Mouse (Mus musculus): ENCODE results near the gene Gm26620. TPM values are rescaled to one million over a fixed set of nuclear protein-coding genes. Genes with fewer than 3 reads are reported as not detected.

Gene Gm26620
- polyA plus RNA-seq, 1 experiment from 2014 or later: not detected

GRCm38 (mm10) chr1:170876906-170877305 is 8.0 kb upstream of the Gm26620 start:
- ATAC-seq (ENCODE audit: insufficient number of reproducible peaks, low FRiP score, low TSS enrichment, low read depth): no peak
- 96% methylated on average over 5 of the region's 5 CpGs for WGBS
- Histone ChIP-seq H3K9ac (ENCODE audit: low read length) (no peak overlapping the region), H3K4me3 (ENCODE audit: low read depth, low read length) (no peak overlapping the region), H3K4me2 (ENCODE audit: low read depth, severe bottlenecking) (no peak overlapping the region), H3K27me3 (ENCODE audit: control insufficient read depth, insufficient read depth, low read length) (no peaks in the 10 kb centered on the region), H3K9me3 (ENCODE audit: control insufficient read depth, low read length) (no peaks in the 10 kb centered on the region), H3K4me1 (ENCODE audit: control insufficient read depth, insufficient read depth, low read length) (no peaks in the 10 kb centered on the region), H3K36me3 (ENCODE audit: control insufficient read depth, insufficient read depth, low read length) (peaks cover 4% of the 10 kb centered on the region), H3K27ac (replicated peaks; ENCODE audit: low read depth, low read length) (no peak overlapping the region)
- DNase-seq (ENCODE audit: low spot score): no peak

GRCm38 (mm10) chr1:170882915-170883485 is 1.9 kb upstream of the Gm26620 start:
- Histone ChIP-seq H3K9me3 (ENCODE audit: control insufficient read depth, low read length) (no peaks in the 10 kb centered on the region), H3K27ac (replicated peaks; ENCODE audit: low read depth, low read length) (no peak overlapping the region), H3K4me1 (ENCODE audit: control insufficient read depth, insufficient read depth, low read length) (no peaks in the 10 kb centered on the region), H3K36me3 (ENCODE audit: control insufficient read depth, insufficient read depth, low read length) (peaks cover 2% of the 10 kb centered on the region; the same call in 1 of the 2 replicates), H3K27me3 (ENCODE audit: control insufficient read depth, insufficient read depth, low read length) (no peaks in the 10 kb centered on the region), H3K4me3 (ENCODE audit: low read depth, low read length) (no peak overlapping the region), H3K9ac (ENCODE audit: low read length) (no peak overlapping the region), H3K4me2 (ENCODE audit: low read depth, severe bottlenecking) (no peak overlapping the region)
- ATAC-seq (ENCODE audit: insufficient number of reproducible peaks, low FRiP score, low TSS enrichment, low read depth) (no peak), DNase-seq (ENCODE audit: low spot score) (no peak)
- 80% methylated on average over 5 of the region's 5 CpGs for WGBS

DNA sequence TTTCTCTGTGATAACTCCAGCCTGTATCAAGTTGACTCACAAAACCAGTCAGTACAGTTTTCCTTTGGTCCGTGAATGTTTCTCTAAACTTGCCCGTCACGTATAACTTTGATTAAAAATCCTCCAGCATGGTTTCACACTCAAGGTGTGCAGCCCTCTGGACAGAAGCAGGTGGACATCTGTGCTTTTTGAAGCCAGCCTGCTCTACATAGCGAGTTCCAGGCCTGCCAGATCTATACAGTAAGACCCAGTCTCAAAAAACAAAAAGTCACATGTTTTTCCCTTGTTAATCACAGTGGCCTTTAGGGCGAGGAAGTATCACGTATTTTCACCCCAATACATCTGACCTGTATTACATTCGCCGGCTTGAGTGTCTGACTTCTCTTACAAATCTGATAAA is 475 bp upstream of the Gm26620 start:
- no peaks in the 10 kb centered on the region for H3K4me1 ChIP-seq (ENCODE audit: control insufficient read depth, insufficient read depth, low read length)
- ATAC-seq (ENCODE audit: insufficient number of reproducible peaks, low FRiP score, low TSS enrichment, low read depth) (no peak), DNase-seq (ENCODE audit: low spot score) (no peak)
- H3K27ac ChIP-seq (replicated peaks; ENCODE audit: low read depth, low read length): no peak overlapping the region
- H3K4me3 ChIP-seq (ENCODE audit: low read depth, low read length): peak overlapping the region; percentile 95
- H3K27me3 ChIP-seq (ENCODE audit: control insufficient read depth, insufficient read depth, low read length): no peaks in the 10 kb centered on the region
- H3K9me3 ChIP-seq (ENCODE audit: control insufficient read depth, low read length): no peaks in the 10 kb centered on the region
- peak overlapping the region; percentile 87; the same call in 1 of the 2 replicates for H3K9ac ChIP-seq (ENCODE audit: low read length)
- H3K4me2 ChIP-seq (ENCODE audit: low read depth, severe bottlenecking): peak overlapping the region; percentile 59
- H3K36me3 ChIP-seq (ENCODE audit: control insufficient read depth, insufficient read depth, low read length): peaks cover 2% of the 10 kb centered on the region; the same call in 1 of the 2 replicates
- WGBS: 29% methylated on average over 8 of the region's 8 CpGs

DNA sequence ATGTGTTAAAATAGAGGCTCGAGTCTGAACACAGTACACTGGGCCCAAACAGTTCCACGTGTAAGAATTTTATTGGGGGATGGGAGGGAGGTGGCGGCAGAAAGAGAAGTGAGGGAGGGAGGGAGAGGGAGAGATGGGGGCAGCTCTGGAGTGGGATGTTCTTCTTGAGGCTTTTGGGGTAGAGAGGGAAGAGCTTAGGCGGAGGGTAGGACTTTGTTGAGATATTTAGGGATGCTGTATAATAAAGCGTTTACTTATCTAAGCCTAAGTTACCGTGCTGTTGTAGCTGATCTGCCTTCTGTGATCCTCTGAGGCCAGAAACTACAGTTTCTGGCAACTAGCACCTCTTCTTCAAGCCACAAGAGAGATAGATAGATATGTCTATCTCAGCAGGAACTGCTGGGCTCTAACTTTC is 1.2 kb downstream of the Gm26620 start:
- 26% methylated on average over 6 of the region's 6 CpGs for WGBS
- H3K9me3 ChIP-seq (ENCODE audit: control insufficient read depth, low read length): no peaks in the 10 kb centered on the region
- H3K36me3 ChIP-seq (ENCODE audit: control insufficient read depth, insufficient read depth, low read length): no peaks in the 10 kb centered on the region
- H3K4me2 ChIP-seq (ENCODE audit: low read depth, severe bottlenecking): no peak overlapping the region
- H3K27me3 ChIP-seq (ENCODE audit: control insufficient read depth, insufficient read depth, low read length): no peaks in the 10 kb centered on the region
- H3K4me1 ChIP-seq (ENCODE audit: control insufficient read depth, insufficient read depth, low read length): no peaks in the 10 kb centered on the region
- H3K27ac ChIP-seq (replicated peaks; ENCODE audit: low read depth, low read length): no peak overlapping the region
- DNase-seq (ENCODE audit: low spot score): no peak
- no peak overlapping the region for H3K4me3 ChIP-seq (ENCODE audit: low read depth, low read length)
- ATAC-seq (ENCODE audit: insufficient number of reproducible peaks, low FRiP score, low TSS enrichment, low read depth): no peak
- H3K9ac ChIP-seq (ENCODE audit: low read length): no peak overlapping the region

DNA sequence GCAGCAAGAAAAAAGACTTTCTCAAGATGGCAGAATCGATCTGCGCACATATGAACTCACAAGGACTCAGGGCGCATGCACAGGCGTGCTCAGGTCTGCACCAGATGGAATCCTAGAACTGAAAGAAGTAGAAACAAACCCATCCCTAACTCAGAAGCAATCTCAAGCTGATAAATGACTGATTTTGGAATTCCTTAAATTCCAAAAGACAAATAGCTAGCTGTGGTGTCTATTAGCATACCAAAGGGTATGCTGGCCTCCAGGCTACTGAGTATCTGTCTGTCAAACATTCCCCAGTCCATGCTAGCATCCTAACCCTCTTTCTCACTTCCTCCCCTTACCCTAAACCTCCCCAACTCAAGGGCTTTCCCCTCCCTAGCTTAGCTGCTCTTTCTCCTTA is 4.4 kb downstream of the Gm26620 start:
- H3K27me3 ChIP-seq (ENCODE audit: control insufficient read depth, insufficient read depth, low read length): no peaks in the 10 kb centered on the region
- DNase-seq (ENCODE audit: low spot score): no peak
- no peak overlapping the region for H3K9ac ChIP-seq (ENCODE audit: low read length)
- no peak overlapping the region for H3K4me2 ChIP-seq (ENCODE audit: low read depth, severe bottlenecking)
- H3K4me1 ChIP-seq (ENCODE audit: control insufficient read depth, insufficient read depth, low read length): no peaks in the 10 kb centered on the region
- H3K9me3 ChIP-seq (ENCODE audit: control insufficient read depth, low read length): no peaks in the 10 kb centered on the region
- no peaks in the 10 kb centered on the region for H3K36me3 ChIP-seq (ENCODE audit: control insufficient read depth, insufficient read depth, low read length)
- no peak overlapping the region for H3K27ac ChIP-seq (replicated peaks; ENCODE audit: low read depth, low read length)
- 76% methylated on average over 4 of the region's 4 CpGs for WGBS
- ATAC-seq (ENCODE audit: insufficient number of reproducible peaks, low FRiP score, low TSS enrichment, low read depth): no peak
- no peak overlapping the region for H3K4me3 ChIP-seq (ENCODE audit: low read depth, low read length)

GRCm38 (mm10) chr1:170891646-170892045 is 6.8 kb downstream of the Gm26620 start:
- no peaks in the 10 kb centered on the region for H3K4me1 ChIP-seq (ENCODE audit: control insufficient read depth, insufficient read depth, low read length)
- H3K9me3 ChIP-seq (ENCODE audit: control insufficient read depth, low read length): no peaks in the 10 kb centered on the region
- no peak overlapping the region for H3K4me3 ChIP-seq (ENCODE audit: low read depth, low read length)
- H3K36me3 ChIP-seq (ENCODE audit: control insufficient read depth, insufficient read depth, low read length): no peaks in the 10 kb centered on the region
- no peak overlapping the region for H3K27ac ChIP-seq (replicated peaks; ENCODE audit: low read depth, low read length)
- H3K4me2 ChIP-seq (ENCODE audit: low read depth, severe bottlenecking): no peak overlapping the region
- H3K27me3 ChIP-seq (ENCODE audit: control insufficient read depth, insufficient read depth, low read length): no peaks in the 10 kb centered on the region
- no peak overlapping the region for H3K9ac ChIP-seq (ENCODE audit: low read length)
- whole genome bisulfite sequencing: 60% methylated on average over 2 of the region's 2 CpGs
- ATAC-seq (ENCODE audit: insufficient number of reproducible peaks, low FRiP score, low TSS enrichment, low read depth): no peak
- DNase-seq (ENCODE audit: low spot score): no peak

GRCm38 (mm10) chr1:170892279-170892678 is 7.4 kb downstream of the Gm26620 start:
- no peak overlapping the region for H3K4me3 ChIP-seq (ENCODE audit: low read depth, low read length)
- ATAC-seq (ENCODE audit: insufficient number of reproducible peaks, low FRiP score, low TSS enrichment, low read depth): no peak
- DNase-seq (ENCODE audit: low spot score): no peak
- H3K27me3 ChIP-seq (ENCODE audit: control insufficient read depth, insufficient read depth, low read length): no peaks in the 10 kb centered on the region
- H3K9me3 ChIP-seq (ENCODE audit: control insufficient read depth, low read length): no peaks in the 10 kb centered on the region
- no peak overlapping the region for H3K27ac ChIP-seq (replicated peaks; ENCODE audit: low read depth, low read length)
- no peak overlapping the region for H3K9ac ChIP-seq (ENCODE audit: low read length)
- H3K4me1 ChIP-seq (ENCODE audit: control insufficient read depth, insufficient read depth, low read length): no peaks in the 10 kb centered on the region
- 76% methylated on average over 1 of the region's 1 CpGs for WGBS
- no peaks in the 10 kb centered on the region for H3K36me3 ChIP-seq (ENCODE audit: control insufficient read depth, insufficient read depth, low read length)
- no peak overlapping the region for H3K4me2 ChIP-seq (ENCODE audit: low read depth, severe bottlenecking)

DNA sequence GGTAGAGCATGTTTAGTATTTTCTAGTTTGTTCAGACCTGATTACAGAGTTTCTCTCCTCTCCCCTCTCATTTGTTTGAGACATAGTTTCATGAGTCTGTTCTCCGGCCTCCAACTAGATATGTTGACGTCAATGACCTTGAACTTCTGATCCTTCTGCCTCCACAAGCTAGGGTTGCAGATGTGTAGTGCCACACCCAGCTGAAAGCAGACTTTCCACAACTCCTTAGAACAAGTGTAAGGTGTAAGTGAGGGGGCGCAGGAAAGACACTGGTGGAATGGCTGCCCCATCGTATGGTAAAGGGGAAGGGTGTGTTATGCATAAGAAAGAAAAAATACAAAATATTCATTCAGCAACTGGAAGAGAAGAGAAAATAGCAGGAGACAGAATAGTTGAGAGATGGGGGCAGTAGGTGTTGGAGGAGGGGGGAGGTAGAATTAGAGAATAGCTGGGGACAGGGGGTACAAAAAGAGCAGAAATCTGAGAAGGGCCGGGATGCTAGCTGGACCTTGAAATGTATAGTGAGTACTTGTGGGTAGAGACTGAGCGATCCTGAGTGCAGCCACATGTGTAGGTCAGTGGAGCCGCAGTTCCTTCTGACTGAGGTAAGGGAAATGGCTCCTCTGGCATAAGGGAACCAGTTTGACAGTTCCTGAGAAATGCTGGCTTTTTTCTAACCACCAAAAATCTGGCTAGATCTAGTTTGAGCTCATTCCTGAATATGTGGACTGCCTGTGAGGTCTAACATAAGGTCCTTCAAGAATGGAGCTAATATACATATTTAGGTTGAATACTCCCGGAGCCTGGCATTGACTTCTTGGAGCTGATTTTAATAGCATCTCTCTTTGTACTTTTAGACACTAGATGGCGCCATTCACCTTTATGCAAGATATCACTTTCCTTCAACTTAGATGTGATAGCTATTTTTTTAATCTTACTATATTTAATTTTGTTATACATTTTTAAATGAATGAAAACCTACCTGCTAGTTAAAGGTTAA is 10.0 kb downstream of the Gm26620 start:
- Histone ChIP-seq H3K4me2 (ENCODE audit: low read depth, severe bottlenecking) (no peak overlapping the region), H3K9ac (ENCODE audit: low read length) (no peak overlapping the region), H3K4me1 (ENCODE audit: control insufficient read depth, insufficient read depth, low read length) (no peaks in the 10 kb centered on the region), H3K27ac (replicated peaks; ENCODE audit: low read depth, low read length) (no peak overlapping the region), H3K27me3 (ENCODE audit: control insufficient read depth, insufficient read depth, low read length) (no peaks in the 10 kb centered on the region), H3K9me3 (ENCODE audit: control insufficient read depth, low read length) (no peaks in the 10 kb centered on the region), H3K36me3 (ENCODE audit: control insufficient read depth, insufficient read depth, low read length) (no peaks in the 10 kb centered on the region), H3K4me3 (ENCODE audit: low read depth, low read length) (no peak overlapping the region)
- ATAC-seq (ENCODE audit: insufficient number of reproducible peaks, low FRiP score, low TSS enrichment, low read depth): no peak
- DNase-seq (ENCODE audit: low spot score): no peak
- 67% methylated on average over 9 of the region's 9 CpGs for whole genome bisulfite sequencing

Measured in limb, embryonic 11.5 days (tissue).